15 mouse cellular contexts compared by ENCODE assay signal in the genomic region with DNA sequence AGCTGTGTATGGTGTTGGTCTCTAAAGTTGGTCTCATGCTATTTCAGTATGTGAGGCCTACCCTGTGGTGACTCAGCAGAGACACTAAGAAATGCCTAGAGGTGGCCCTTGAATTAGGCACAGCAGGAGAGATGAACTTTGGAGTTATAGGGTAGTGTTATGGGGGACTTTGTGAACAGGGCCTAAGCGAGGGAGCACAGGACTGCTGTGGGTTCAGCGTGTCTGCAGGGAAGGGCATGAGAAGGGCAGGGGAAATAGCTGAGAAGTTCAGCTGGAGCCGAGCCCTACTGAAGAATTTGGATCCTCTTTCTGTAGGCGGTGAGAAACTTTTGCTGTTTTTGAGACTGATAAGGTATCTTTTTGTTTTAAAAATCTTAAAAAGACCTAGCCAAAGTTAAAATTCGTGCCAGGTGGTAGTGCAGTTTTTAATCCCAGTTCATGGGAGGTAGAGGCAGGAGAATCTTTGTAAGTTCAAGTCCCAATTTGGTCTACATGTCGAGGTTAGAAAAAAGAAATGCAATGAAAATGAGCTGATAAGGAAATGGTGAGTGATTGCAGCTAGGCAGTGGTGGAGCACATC.
DNase-seq lines count a peak whose midpoint lies in the region; ATAC-seq and TF ChIP-seq lines count a peak whose summit lies in the region.
"Had no signal": no experiment of that assay in that cellular context is flagged by ENCODE, and none has a peak within 500 bp of the region (broad histone marks: within the 10 kb centered on the region; RNA-seq: fewer than 3 reads in every experiment).

No protein-coding gene starts in this region.

- H3K36me3 ChIP-seq in midbrain, embryonic 16.5 days (ENCODE audit: control insufficient read depth, insufficient read depth, low read length): no peaks in the 10 kb centered on the region
- H3K36me3 ChIP-seq: forebrain, embryonic 12.5 days; hindbrain, embryonic 12.5 days; midbrain, embryonic 13.5 days had no signal

- no peak for ATAC-seq in midbrain, embryonic 16.5 days
- ATAC-seq: midbrain, embryonic 13.5 days had no signal

- H3K27me3 ChIP-seq in midbrain, embryonic 16.5 days (ENCODE audit: control insufficient read depth, insufficient read depth, low read depth, low read length): no peaks in the 10 kb centered on the region
- H3K27me3 ChIP-seq: forebrain, embryonic 12.5 days; hindbrain, embryonic 12.5 days; midbrain, embryonic 13.5 days had no signal

- 93% methylated on average over 6 of the region's 6 CpGs for WGBS in midbrain, embryonic 16.5 days

- TF ChIP-seq CTCF in gastrocnemius, adult 2 months (IDR thresholded peaks at IDR 0.05): no peak
- TF ChIP-seq CTCF in embryonic fibroblast, embryonic 13.5 days (IDR thresholded peaks at IDR 0.05; ENCODE audit: borderline replicate concordance, insufficient read depth, low read length): no peak

- H3K4me3 ChIP-seq in gastrocnemius, adult 2 months: no peak overlapping the region
- H3K4me3 ChIP-seq in embryonic fibroblast, embryonic 13.5 days (ENCODE audit: insufficient read depth, low read length): no peak overlapping the region
- H3K4me3 ChIP-seq in midbrain, embryonic 16.5 days (ENCODE audit: low read depth, low read length): no peak overlapping the region
- H3K4me3 ChIP-seq: forebrain, embryonic 12.5 days; hindbrain, embryonic 12.5 days; midbrain, embryonic 13.5 days had no signal

- TF ChIP-seq POLR2A in embryonic fibroblast, embryonic 13.5 days (IDR thresholded peaks at IDR 0.05; ENCODE audit: low read depth, low read length): no peak

- no peaks in the 10 kb centered on the region for H3K9me3 ChIP-seq in midbrain, embryonic 16.5 days (replicated peaks; ENCODE audit: control insufficient read depth, low read length, poor library complexity, severe bottlenecking)
- H3K9me3 ChIP-seq: forebrain, embryonic 12.5 days; hindbrain, embryonic 12.5 days; midbrain, embryonic 13.5 days had no signal

- H3K4me2 ChIP-seq in midbrain, embryonic 16.5 days (ENCODE audit: low read length): no peak overlapping the region
- H3K4me2 ChIP-seq: forebrain, embryonic 12.5 days; hindbrain, embryonic 12.5 days; midbrain, embryonic 13.5 days had no signal

- intact Hi-C loops in gastrocnemius, adult 2 months (cut with DNase I): no loop called here
- intact Hi-C loops in left cerebral cortex, postnatal 10 days (cut with DNase I): no loop called here
- intact Hi-C loops in left cerebral cortex, postnatal 14 days (cut with DNase I): no loop called here

- DNase-seq in gastrocnemius, adult 2 months: no peak
- no peak for DNase-seq in gastrocnemius, adult 8-10 months (ENCODE audit: low spot score in 2 of 2)
- DNase-seq in 3T3-L1 (ENCODE audit: low read depth, low spot score): peak; percentile 13
- DNase-seq in kidney, postnatal 10 days: peak; percentile 31
- DNase-seq in left cerebral cortex, postnatal 10 days (ENCODE audit: extremely low spot score in 1 of 2, low spot score in 2 of 2): no peak
- DNase-seq in left cerebral cortex, postnatal 14 days (ENCODE audit: low spot score in 2 of 2): no peak
- DNase-seq: adrenal gland, adult 8-10 months; cerebellum, adult 9-10 months; lung, adult 18-20 months; lung, postnatal 36 days had no signal

- no peak overlapping the region for H3K9ac ChIP-seq in midbrain, embryonic 16.5 days (ENCODE audit: low read depth, low read length)
- H3K9ac ChIP-seq: forebrain, embryonic 12.5 days; hindbrain, embryonic 12.5 days; midbrain, embryonic 13.5 days had no signal

- H3K4me1 ChIP-seq in embryonic fibroblast, embryonic 13.5 days (ENCODE audit: control insufficient read depth, insufficient read depth, low read length): peaks cover 26% of the 10 kb centered on the region
- no peaks in the 10 kb centered on the region for H3K4me1 ChIP-seq in midbrain, embryonic 16.5 days (ENCODE audit: control insufficient read depth, insufficient read depth, low read length)
- H3K4me1 ChIP-seq: hindbrain, embryonic 12.5 days had no signal

- H3K27ac ChIP-seq in gastrocnemius, adult 2 months: peak overlapping the region; percentile 44; the same call in 1 of the 2 replicates
- peak overlapping the region; percentile 87 for H3K27ac ChIP-seq in embryonic fibroblast, embryonic 13.5 days (ENCODE audit: insufficient read depth, low read length)
- H3K27ac ChIP-seq in midbrain, embryonic 16.5 days (ENCODE audit: low read length): no peak overlapping the region
- H3K27ac ChIP-seq: forebrain, embryonic 12.5 days; hindbrain, embryonic 12.5 days; midbrain, embryonic 13.5 days had no signal

Comparison
In these comparisons a context has a peak if more than half of its experiments do, and no peak if none do; other contexts are left out.
1. DNase-seq: peak in 3T3-L1 (single experiment) and kidney, postnatal 10 days (single experiment); none in gastrocnemius, adult 2 months (single experiment), gastrocnemius, adult 8-10 months (0 of 2), left cerebral cortex, postnatal 10 days (0 of 2) and left cerebral cortex, postnatal 14 days (0 of 2).